Mouse (Mus musculus) retina, postnatal 1 day (tissue): ENCODE measurements around the gene Gm11554.
"Not testable (repeated sequence)": the region's sequence is repeated elsewhere in the genome, so short reads cannot be mapped to it uniquely, and the experiment has no call there.

Experiments used
- DNase-seq: peaks from one replicate; pipeline ENCODE4 v3.0.0-alpha.2; 2012

Gene Gm11554

DNA sequence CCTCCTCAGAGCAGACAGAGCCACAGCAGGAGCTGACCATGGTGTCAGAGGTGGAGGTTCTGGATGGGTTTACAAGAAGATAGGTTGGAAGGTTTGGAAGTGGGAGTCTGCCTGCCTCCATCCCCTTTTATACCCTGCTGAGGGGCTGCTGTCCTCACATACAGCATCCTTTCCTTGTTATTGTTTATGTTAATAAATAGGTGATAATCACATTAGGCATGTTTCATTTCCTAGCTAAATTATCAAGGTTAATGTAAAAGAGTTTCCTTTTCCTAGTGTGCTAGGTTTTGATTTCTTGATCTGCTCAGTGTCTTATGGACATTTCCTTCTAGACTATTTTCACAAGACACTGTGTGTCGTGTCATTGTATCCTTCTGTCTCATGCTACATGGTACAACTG, at the start of gene Gm11554:
Gene Gm11554, minus strand, starts transcription at position 101 of the 400 bp plus-strand sequence.
- not testable (repeated sequence) for DNase-seq

DNA sequence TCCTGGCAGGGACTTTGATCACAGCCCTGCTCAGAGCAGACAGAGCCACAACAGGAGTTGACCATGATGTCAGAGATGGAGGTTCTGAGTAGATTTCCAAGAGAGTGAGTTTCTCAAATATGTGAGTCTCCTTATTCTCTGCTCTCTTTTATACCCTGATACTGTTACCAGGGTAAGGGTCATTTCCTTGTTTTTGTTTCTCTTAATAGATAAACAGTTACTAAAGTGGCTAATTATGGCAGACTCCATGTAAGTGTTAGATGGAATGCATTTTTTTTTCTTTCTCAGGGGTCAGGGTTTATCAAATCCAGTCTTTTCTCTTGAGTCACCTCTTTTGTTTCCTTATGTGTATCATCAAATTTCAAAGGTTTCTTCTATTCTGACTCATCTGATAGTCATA, 47.3 kb upstream of the Gm11554 start, which contains the start of gene Krtap4-16:
Gene Krtap4-16, minus strand, starts transcription at position 101 of the 400 bp plus-strand sequence.
- no peak for DNase-seq

DNA sequence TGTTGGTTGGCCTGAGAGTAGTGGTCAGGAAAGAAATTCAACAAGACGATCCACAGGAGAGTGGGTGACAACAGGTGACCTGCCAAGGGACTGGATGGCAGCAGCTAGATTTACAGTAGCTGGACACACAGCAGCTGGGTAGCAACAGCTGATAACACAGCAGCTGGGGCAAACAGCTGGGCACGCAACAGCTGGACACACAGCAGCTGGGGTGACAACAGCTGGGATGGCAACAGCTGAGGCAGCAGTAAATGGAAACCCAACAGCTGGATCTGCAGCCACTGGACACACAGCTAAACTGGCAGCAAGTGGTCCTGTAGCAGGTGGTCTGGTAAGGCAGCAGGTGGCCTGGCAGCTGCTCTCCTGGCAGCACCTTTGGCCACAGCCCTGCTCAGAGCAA, 42.5 kb upstream of the Gm11554 start:
- DNase-seq, result no peak

DNA sequence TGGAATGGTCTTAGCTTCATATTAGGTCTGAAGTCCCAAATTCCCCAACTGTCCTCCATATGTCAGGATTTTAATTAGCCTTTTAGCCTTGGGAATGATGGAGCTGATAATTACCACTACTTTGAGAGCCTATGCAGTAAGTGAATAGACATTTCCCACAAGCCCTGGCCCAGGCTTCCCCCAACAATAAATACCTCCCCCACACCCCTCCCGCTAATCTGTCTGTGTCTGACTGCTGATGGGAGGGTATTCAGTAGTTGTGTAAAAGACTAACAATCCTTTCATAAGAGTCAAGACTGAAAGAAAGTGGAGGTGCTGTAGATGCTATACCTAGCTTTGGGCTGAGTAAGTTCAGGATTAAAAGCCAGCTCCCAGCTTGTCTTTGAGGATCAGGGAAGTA, 37.9 kb upstream of the Gm11554 start:
- peak; percentile 2 for DNase-seq

DNA sequence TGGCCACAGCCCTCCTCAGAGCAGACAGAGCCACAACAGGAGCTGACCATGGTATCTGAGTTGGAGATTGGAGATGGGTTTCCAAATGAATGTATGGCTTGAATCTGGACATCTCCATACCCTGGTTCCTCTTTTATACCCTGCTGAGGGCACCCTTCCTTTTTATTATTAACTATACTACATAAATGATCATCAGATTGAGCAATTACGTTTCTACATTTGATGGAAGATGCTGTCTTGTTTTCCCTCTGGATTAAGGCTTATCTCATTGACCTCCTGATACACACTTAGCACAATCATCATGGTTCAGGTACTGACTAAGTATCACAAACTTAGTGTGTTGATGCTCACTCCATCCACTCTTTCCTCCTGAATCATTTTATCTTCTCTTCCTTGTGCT, 33.7 kb upstream of the Gm11554 start, which contains the start of gene 2300003K06Rik:
Gene 2300003K06Rik, minus strand, starts transcription at position 101 of the 400 bp plus-strand sequence.
- DNase-seq, result no peak

DNA sequence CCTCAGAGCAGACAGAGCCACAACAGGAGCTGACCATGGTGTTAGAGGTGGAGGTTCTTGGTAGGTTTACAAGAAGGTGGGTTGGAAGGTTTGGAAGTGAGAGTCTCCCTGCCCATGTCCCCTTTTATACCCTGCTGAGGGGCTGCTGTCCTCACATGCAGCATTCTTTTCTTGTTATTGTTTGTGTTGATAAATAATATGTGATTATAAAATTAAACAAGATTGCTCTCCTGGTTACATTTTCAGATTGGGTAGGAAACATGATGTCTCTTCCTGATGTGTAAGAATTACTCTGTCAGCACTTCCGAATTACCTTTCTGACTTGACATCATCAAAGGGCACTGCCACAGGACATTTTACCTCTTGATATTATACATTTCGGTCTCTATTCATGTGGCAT, 11.3 kb upstream of the Gm11554 start, which contains the start of gene Gm11564:
Gene Gm11564, minus strand, starts transcription at position 101 of the 400 bp plus-strand sequence.
- not testable (repeated sequence) for DNase-seq

DNA sequence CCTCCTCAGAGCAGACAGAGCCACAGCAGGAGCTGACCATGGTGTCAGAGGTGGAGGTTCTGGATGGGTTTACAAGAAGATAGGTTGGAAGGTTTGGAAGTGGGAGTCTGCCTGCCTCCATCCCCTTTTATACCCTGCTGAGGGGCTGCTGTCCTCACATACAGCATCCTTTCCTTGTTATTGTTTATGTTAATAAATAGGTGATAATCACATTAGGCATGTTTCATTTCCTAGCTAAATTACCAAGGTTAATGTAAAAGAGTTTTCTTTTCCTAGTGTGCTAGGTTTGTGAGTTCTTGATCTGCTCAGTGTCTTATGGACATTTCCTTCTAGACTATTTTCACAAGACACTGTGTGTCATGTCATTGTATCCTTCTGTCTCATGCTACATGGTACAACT, 5.5 kb upstream of the Gm11554 start, which contains the start of gene Krtap4-13:
Gene Krtap4-13, minus strand, starts transcription at position 101 of the 400 bp plus-strand sequence.
- DNase-seq, result not testable (repeated sequence)

DNA sequence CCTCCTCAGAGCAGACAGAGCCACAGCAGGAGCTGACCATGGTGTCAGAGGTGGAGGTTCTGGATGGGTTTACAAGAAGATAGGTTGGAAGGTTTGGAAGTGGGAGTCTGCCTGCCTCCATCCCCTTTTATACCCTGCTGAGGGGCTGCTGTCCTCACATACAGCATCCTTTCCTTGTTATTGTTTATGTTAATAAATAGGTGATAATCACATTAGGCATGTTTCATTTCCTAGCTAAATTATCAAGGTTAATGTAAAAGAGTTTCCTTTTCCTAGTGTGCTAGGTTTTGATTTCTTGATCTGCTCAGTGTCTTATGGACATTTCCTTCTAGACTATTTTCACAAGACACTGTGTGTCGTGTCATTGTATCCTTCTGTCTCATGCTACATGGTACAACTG, 5.4 kb downstream of the Gm11554 start, which contains the start of gene Gm11569:
Gene Gm11569, minus strand, starts transcription at position 101 of the 400 bp plus-strand sequence.
- not testable (repeated sequence) for DNase-seq

DNA sequence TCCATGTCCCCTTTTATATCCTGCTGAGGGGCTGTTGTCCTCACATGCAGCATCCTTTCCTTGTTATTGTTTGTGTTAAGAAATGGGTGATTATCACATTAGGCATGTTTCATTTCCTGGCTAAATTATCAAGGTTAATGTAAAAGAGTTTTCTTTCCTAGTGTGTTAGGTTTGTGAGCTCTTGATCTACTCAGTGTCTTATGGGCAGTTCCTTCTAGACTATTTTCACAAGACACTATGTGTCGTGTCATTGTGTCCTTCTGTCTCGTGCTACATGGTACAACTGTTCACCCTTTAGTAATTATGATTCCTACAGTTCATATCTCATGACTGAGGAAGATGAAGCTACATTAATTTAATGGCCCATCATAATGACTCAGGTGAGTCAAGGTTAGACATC, 10.9 kb downstream of the Gm11554 start, which contains the start of gene Gm11596:
Gene Gm11596, minus strand, starts transcription at position 101 of the 400 bp plus-strand sequence.
- DNase-seq, result no peak

DNA sequence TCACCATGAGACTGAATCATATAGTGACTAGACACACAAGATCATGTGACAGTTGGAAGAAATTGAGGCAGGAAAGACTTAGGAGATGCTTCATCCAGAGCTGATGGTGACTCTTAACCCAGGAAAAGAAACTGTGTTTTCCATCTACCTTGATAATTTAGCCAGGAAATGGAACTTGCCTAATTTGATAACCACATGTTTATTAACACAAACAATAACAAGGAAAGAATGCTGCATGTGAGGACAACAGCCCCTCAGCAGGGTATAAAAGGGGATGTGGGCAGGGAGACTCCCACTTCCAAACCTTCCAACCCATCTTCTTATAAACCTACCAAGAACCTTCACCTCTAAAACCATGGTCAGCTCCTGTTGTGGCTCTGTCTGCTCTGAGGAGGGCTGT, 19.3 kb downstream of the Gm11554 start, which contains the start of gene Krtap4-9:
Gene Krtap4-9, plus strand, starts transcription at position 301 of the 400 bp plus-strand sequence.
- not testable (repeated sequence) for DNase-seq

DNA sequence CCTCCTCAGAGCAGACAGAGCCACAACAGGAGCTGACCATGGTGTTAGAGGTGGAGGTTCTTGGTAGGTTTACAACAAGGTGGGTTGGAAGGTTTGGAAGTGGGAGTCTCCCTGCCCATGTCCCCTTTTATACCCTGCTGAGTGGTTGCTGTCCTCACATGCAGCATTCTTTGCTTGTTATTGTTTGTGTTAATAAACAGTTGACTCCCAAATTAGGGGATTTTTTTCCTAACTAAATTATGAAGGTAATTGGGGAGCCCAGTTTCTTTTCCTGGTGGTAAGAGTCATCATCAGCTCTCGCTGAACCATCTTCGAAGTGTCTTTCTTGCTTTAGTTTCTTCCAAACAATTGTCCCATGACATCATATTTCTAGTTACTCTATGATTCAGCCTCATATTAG, 23.6 kb downstream of the Gm11554 start, which contains the start of gene Krtap4-8:
Gene Krtap4-8, minus strand, starts transcription at position 101 of the 400 bp plus-strand sequence.
- DNase-seq, result no peak

DNA sequence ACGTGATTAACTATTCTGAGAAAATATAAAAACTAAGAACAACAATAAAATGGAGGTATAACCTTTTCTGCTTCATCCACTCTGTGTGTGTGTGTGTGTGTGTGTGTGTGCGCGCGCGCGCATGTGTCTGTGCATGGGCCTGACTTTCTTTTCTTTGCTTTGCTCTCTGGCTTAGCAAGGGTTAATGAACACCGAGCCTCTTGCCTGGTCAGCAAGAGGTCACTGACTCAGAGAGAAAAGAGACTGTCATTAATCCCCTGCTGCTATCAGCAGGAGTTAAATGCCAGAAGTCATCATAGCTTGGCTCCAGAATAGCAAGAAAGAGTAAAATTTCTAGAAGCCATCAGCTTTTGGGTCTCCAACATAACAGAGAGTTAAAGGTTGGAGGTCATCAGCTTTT, 25.8 kb downstream of the Gm11554 start:
- DNase-seq, result peak; percentile 1

DNA sequence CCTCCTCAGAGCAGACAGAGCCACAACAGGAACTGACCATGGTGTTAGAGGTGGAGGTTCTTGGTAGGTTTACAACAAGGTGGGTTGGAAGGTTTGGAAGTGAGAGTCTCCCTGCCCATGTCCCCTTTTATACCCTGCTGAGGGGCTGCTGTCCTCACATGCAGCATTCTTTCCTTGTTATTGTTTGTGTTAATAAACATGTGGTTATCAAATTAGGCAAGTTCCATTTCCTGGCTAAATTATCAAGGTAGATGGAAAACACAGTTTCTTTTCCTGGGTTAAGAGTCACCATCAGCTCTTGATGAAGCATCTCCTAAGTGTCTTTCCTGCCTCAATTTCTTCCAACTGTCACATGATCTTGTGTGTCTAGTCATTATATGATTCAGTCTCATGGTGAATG, 31.4 kb downstream of the Gm11554 start, which contains the start of gene Gm11595:
Gene Gm11595, minus strand, starts transcription at position 101 of the 400 bp plus-strand sequence.
- DNase-seq, result not testable (repeated sequence)

DNA sequence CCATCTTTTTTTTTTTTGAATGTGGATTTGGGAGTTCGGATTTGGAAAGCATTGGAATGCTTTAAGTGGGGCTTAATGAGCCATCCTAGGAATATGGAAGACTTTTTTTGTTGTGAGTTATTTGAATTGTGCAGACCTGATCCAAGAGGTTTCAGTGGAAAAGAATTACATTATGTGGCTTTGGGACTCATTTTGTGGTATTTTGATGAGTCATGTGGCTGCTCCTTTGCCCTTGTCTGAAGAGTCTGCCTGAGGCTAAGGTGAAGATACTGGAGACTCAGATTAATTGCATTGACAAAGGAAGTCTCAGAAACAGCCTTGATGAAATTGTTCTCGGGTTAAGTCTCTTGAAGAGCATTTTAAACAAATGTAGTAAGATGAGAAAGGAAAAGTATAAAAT, 35.8 kb downstream of the Gm11554 start:
- DNase-seq, result no peak

DNA sequence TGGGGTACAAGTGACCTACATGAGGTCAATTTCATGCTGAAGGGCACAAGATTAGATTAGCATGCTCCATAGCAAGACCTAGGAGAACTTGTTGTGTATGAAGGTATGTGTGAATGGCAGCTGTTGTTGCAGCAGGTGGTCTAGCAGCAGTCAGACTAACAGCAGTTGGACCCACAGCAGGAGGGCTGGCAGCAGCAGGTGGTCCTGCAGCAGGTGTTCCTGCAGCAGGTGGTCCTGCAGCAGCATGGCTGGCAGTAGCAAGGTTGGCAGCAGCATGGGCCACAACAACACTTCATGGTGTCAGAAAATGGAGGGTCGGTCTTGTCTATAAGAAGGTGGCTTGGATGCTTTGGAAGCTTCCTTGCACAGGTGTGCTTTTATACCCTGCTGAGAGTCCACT, 45.4 kb downstream of the Gm11554 start:
- DNase-seq, result no peak
